Mouse (Mus musculus) mammary gland, adult 2 months (tissue): ENCODE data around the gene Gm2663. TPM values are rescaled to one million over a fixed set of nuclear protein-coding genes. Genes with fewer than 3 reads are reported as not detected.

Source experiments
- polyA plus RNA-seq: library from polyadenylated mRNA; depleted of rRNA; stranded (reverse); fragments of >200 nt; gene quantifications from 2 replicates; pipeline ENCODE4 v1.2.3, GENCODE M21; 2012; ENCODE audit warnings: low replicate concordance; rRNA removed

The Gm2663 gene
- polyA plus RNA-seq, result not detected in 2 replicates

GRCm38 (mm10) chr6:40999379-40999778, at the start of gene Gm2663:
TSS of gene Gm2663 (minus strand) at chr6:40999479.

GRCm38 (mm10) chr6:41035409-41035808, 36.1 kb upstream of the Gm2663 start, which contains the start of gene 2210010C04Rik:
TSS of gene 2210010C04Rik (minus strand) at chr6:41035509.

DNA sequence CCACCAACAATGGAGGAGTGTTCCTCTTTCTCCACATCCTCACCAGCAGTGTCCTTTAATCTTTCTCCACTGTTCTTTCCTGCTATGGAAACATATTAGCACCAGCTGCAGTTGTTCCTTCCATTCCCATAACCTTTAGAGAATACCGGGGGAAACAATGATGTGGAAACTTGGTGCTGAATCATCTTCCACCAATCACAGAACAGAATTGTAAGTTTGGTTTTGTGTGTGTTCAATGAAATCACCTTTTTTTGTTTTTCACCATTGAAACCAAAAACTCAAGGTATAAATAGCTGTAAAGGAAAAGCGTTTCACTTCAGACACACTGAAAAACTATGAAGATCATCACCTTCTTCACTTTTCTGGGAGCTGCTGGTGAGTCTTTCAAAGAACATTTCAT, 34.8 kb downstream of the Gm2663 start, which contains the start of gene 1810009J06Rik:
TSS of gene 1810009J06Rik (plus strand) at position 301 of the 400 bp plus-strand sequence.

GRCm38 (mm10) chr6:40951770-40952169, 47.5 kb downstream of the Gm2663 start, which contains the start of gene Gm4744:
TSS of gene Gm4744 (minus strand) at chr6:40951870.

Other genes with a start within 250 kb of the Gm2663 start
- gene Moxd2, start 112.0 kb downstream of the Gm2663 start, polyA plus RNA-seq, result not detected in 2 replicates
- gene Prss58, start 99.1 kb downstream of the Gm2663 start, polyA plus RNA-seq, result not detected in 2 replicates
- gene 1700074P13Rik, start 58.9 kb downstream of the Gm2663 start, polyA plus RNA-seq, result not detected in 2 replicates
- not detected in 2 replicates for gene Gm4744, start 47.6 kb downstream of the Gm2663 start, polyA plus RNA-seq
- gene 1810009J06Rik, start 34.7 kb downstream of the Gm2663 start, polyA plus RNA-seq, result not detected in 2 replicates
- 0.50 TPM in 1 of 2 replicates, not detected in the other for gene 2210010C04Rik, start 36.0 kb upstream of the Gm2663 start, polyA plus RNA-seq